10 mouse cellular contexts compared by ENCODE assay signal in the genomic region with DNA sequence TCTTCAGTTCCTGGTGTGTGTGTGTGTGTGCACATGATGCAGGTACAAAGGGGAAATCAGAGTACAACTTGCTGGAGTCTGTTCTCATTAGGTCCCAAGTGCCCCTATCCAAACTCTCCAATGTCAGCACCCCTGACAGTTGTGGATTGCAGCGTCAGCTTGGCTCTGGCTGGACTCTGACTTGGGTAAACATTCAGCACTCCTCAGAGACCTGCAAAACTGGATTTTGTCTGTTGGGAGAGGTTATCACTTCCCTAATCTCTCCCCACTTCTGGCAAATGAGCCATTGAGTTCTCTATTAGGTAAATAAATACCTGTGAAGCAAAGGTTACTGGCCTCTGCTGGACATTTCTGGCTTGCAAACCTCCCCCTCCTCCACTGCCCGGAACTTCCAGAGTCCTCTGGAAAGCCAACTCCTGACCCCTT. TPM values are rescaled to one million over a fixed set of nuclear protein-coding genes. Genes with fewer than 3 reads are reported as not detected.
DNase-seq lines count a peak whose midpoint lies in the region; ATAC-seq lines count a peak whose summit lies in the region.
"Had no signal": no experiment of that assay in that cellular context is flagged by ENCODE, and none has a peak within 500 bp of the region (broad histone marks: within the 10 kb centered on the region; RNA-seq: fewer than 3 reads in every experiment).

No protein-coding gene starts in this region.

- WGBS in embryonic facial prominence, embryonic 10.5 days: 31% methylated on average over 2 of the region's 2 CpGs
- 68% methylated on average over 2 of the region's 2 CpGs for WGBS in forebrain, embryonic 10.5 days

- intact Hi-C loops in heart, postnatal 25 days (cut with DNase I): no loop called here
- intact Hi-C loops in left cerebral cortex, postnatal 14 days (cut with DNase I): no loop called here

- H3K27ac ChIP-seq in embryonic facial prominence, embryonic 10.5 days (replicated peaks): no peak overlapping the region
- H3K27ac ChIP-seq in forebrain, embryonic 10.5 days: no peak overlapping the region

- no peaks in the 10 kb centered on the region for H3K9me3 ChIP-seq in embryonic facial prominence, embryonic 10.5 days
- no peaks in the 10 kb centered on the region for H3K9me3 ChIP-seq in forebrain, embryonic 10.5 days

- ATAC-seq in erythroid progenitor cell, adult 5-6 weeks (replicated peaks; ENCODE audit: low FRiP score, poor library complexity, severe bottlenecking): no peak

- peak; percentile 1 to 10 for DNase-seq in heart, adult 9 months (ENCODE audit: low spot score in 2 of 2)
- DNase-seq in heart, postnatal 25 days (ENCODE audit: low spot score): no peak
- DNase-seq in embryonic facial prominence, embryonic 10.5 days (ENCODE audit: low spot score): peak; percentile 42
- DNase-seq in kidney, postnatal 14 days: peak; percentile 83
- peak; percentile 63 to 78 for DNase-seq in lung, postnatal 4 days
- no peak for DNase-seq in left cerebral cortex, postnatal 14 days (ENCODE audit: low spot score in 2 of 2)
- no peak for DNase-seq in forebrain, embryonic 10.5 days (ENCODE audit: extremely low spot score, low spot score)

- H3K27me3 ChIP-seq in embryonic facial prominence, embryonic 10.5 days (replicated peaks; ENCODE audit: low read depth, poor library complexity, severe bottlenecking): peaks cover 29% of the 10 kb centered on the region; the same call in 1 of the 2 replicates
- no peaks in the 10 kb centered on the region for H3K27me3 ChIP-seq in forebrain, embryonic 10.5 days (ENCODE audit: poor library complexity, severe bottlenecking)

- H3K4me1 ChIP-seq in embryonic facial prominence, embryonic 10.5 days: peaks cover 25% of the 10 kb centered on the region
- H3K4me1 ChIP-seq in forebrain, embryonic 10.5 days: peaks cover 7% of the 10 kb centered on the region

- no peaks in the 10 kb centered on the region for H3K36me3 ChIP-seq in embryonic facial prominence, embryonic 10.5 days (replicated peaks)
- no peaks in the 10 kb centered on the region for H3K36me3 ChIP-seq in forebrain, embryonic 10.5 days (replicated peaks)

- H3K4me3 ChIP-seq in embryonic facial prominence, embryonic 10.5 days: no peak overlapping the region
- no peak overlapping the region for H3K4me3 ChIP-seq in forebrain, embryonic 10.5 days

RNA-seq across cellular contexts. Expression of a gene that starts 10.3 kb away (rescaled TPM):
- under 1 TPM; 0.17 to 0.18 TPM for total RNA-seq in heart, postnatal 25 days (2021)
- polyA plus RNA-seq in embryonic facial prominence, embryonic 10.5 days (2016; fragmentation: Nextera tagmentation; extraction: Ambion mirVana): not detected in 2 replicates
- not detected in 2 replicates for total RNA-seq in erythroid progenitor cell, adult 5-6 weeks (2015; ENCODE audit: low replicate concordance)
- total RNA-seq in erythroid progenitor cell, adult 5-6 weeks (2017; ENCODE audit: low replicate concordance): not detected in 2 replicates
- under 1 TPM in 1 of 2 experiments, not detected in 1; 0.13 TPM for total RNA-seq in left cerebral cortex, postnatal 14 days (2021)
- polyA plus RNA-seq in forebrain, embryonic 10.5 days (2016; fragmentation: Nextera tagmentation; extraction: Ambion mirVana): not detected in 2 replicates
- polyA plus RNA-seq: limb, embryonic 11.5 days; neural tube, embryonic 14.5 days had no signal

Comparison
In these comparisons a context has a peak if more than half of its experiments do, and no peak if none do; other contexts are left out.
1. DNase-seq: peak in heart, adult 9 months (2 of 2), embryonic facial prominence, embryonic 10.5 days (single experiment), kidney, postnatal 14 days (single experiment) and lung, postnatal 4 days (2 of 2); none in heart, postnatal 25 days (single experiment), left cerebral cortex, postnatal 14 days (0 of 2) and forebrain, embryonic 10.5 days (single experiment).